Mouse (Mus musculus) bone marrow, adult 2 months (tissue): Measurements from ENCODE around the gene Kdm2a. TPM values are rescaled to one million over a fixed set of nuclear protein-coding genes. Genes with fewer than 3 reads are reported as not detected.

Experiments
- H3K27ac ChIP-seq: fragments of 200-500 bp; 2 replicates; pipeline ENCODE4 v1.5.1; 2012; ENCODE audit warnings: low read depth, mild to moderate bottlenecking, control low read depth, inconsistent platforms, low read length; ENCODE audit not compliant: control insufficient read depth, poor library complexity, insufficient read depth
- H3K4me1 ChIP-seq: fragments of 200-500 bp; 2 replicates; pipeline ENCODE4 v1.6.1; 2011; ENCODE audit warnings: low read length; ENCODE audit not compliant: control insufficient read depth, insufficient read depth
- H3K4me3 ChIP-seq: fragments of 200-500 bp; replicated peaks from 2 replicates; pipeline ENCODE3; 2011; ENCODE audit warnings: mild to moderate bottlenecking, low read depth, low read length, control low read depth; ENCODE audit not compliant: control insufficient read depth
- CTCF ChIP-seq: fragments of 200-500 bp; IDR thresholded peaks from 2 replicates; pipeline ENCODE4 v1.5.1; 2011; ENCODE audit warnings: low read length, control low read depth; ENCODE audit not compliant: control insufficient read depth, insufficient read depth
- POLR2A ChIP-seq: fragments of 200-500 bp; IDR thresholded peaks from 2 replicates; pipeline ENCODE4 v1.6.1; 2011; ENCODE audit warnings: low read depth, mild to moderate bottlenecking, control low read depth, low read length, borderline replicate concordance; ENCODE audit not compliant: control insufficient read depth
- WGBS: fragments of 180-500 bp; shearing (Covaris S2); methylation state at CpG from one replicate; pipeline ENCODE4 v1.1.7; 2018; 5-methylcytosine and 5-hydroxymethylcytosine counted together
- polyA plus RNA-seq: library from polyadenylated mRNA; stranded (reverse); fragments of >200 nt; gene quantifications from 2 replicates; pipeline ENCODE4 v1.2.4, GENCODE M21; 2011; ENCODE audit warnings: low replicate concordance; ENCODE audit not compliant: missing spikeins, insufficient read depth, insufficient read length

Gene Kdm2a
- polyA plus RNA-seq, 1 experiment = 38.9 TPM

DNA sequence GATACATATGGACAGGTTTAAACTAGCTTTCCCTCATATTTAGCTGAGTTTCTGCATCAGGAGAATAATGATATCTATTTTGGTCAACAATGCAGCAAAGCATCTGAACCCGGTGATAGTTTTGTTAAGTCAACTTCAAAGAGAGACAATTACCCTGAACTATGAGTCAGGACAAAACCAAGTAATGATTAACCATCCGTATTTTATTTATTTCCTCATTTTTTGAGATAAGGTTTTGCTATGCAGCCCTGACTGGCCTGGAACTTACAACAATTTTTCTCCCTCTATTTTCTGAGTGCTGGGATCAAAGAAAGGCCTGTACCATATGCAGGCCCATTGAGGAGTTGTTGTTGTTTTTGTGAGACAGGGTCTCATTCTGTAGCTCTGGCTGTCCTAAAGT lies 67.5 kb downstream of the Kdm2a start:
- TF ChIP-seq POLR2A (no peak), CTCF (no peak)
- Histone ChIP-seq H3K27ac (no peak overlapping the region), H3K4me1 (peaks cover 2% of the 10 kb centered on the region; the same call in 1 of the 2 replicates), H3K4me3 (no peak overlapping the region)
- 59% methylated on average over 2 of the region's 2 CpGs for WGBS

DNA sequence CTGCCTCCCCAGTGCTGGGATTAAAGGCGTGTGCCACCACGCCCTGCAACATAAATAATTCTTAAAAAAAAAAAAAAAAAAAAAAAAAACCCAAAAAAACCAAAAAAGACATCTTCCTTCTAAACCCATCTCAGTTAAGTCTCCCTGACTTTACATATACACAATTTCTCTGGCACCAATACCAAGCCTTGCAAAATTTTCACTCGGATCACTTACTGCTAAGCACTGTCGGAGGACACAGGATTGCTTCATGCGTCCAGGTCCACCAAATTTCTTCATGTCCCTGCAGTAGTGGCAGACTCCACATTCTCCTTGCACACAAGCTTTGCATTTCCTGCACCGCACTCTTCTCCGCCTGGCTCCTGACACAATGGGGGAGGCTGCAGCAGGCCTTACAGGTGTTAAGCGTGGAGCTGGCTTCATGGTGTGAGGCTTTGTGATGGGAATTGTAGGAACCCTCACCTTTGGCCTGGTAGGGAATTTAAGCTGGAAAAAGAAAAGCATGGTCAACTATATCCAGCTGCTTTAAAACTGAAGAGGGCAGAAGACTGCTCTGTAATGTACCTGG lies 69.3 kb downstream of the Kdm2a start:
- no peak overlapping the region for H3K27ac ChIP-seq
- peaks cover 2% of the 10 kb centered on the region; the same call in 1 of the 2 replicates for H3K4me1 ChIP-seq
- TF ChIP-seq CTCF (no peak), POLR2A (no peak)
- WGBS = 80% methylated on average over 8 of the region's 8 CpGs
- H3K4me3 ChIP-seq = no peak overlapping the region

DNA sequence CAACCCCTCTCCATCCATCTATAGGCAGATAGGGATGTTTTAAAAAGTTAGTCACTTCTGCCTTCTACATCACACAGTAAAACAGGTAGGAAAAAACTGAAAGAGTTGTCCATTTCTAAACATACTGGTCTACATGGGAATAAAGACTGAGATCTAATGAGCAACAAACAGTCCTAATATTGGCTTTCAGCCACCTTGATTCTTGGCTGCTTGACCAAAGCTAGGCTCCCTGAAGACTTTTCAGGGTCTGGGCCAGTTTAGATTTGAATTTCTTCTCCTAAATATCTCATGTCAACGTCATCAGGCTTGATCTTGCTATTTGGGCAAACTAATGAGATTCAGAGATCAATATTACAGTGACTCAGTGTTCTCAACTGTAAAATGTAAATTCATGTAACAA lies 71.2 kb downstream of the Kdm2a start:
- 84% methylated on average over 1 of the region's 1 CpGs for WGBS
- no peak for TF ChIP-seq POLR2A
- no peak for TF ChIP-seq CTCF

DNA sequence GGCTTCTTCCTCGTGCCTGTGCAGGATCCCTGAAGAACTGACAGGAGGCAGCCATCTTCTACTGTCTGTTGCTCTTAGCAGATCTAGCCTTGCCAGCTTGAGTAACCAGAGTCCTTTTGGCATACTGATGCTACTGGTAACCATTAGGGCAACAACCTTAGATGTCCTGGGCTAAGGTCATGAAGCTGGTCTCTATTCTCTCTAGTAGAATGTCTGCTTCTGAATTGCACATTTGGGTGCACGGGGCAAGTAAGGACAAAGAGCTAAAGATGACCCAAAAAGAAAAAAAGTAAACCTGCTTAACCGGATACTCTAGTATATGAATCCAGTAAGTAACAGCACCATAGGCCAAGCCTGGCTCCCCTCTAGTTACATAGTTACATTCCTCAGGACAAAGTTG lies 72.0 kb downstream of the Kdm2a start:
- 79% methylated on average over 3 of the region's 3 CpGs for WGBS
- Histone ChIP-seq H3K4me3 (no peak overlapping the region), H3K4me1 (peaks cover 1% of the 10 kb centered on the region; the same call in 1 of the 2 replicates), H3K27ac (no peak overlapping the region)
- TF ChIP-seq CTCF (no peak), POLR2A (no peak)

More for the DNA sequence above, 71.2 kb downstream of the Kdm2a start:
- Histone ChIP-seq H3K4me3 (no peak overlapping the region), H3K4me1 (peaks cover 1% of the 10 kb centered on the region; the same call in 1 of the 2 replicates), H3K27ac (no peak overlapping the region)

DNA sequence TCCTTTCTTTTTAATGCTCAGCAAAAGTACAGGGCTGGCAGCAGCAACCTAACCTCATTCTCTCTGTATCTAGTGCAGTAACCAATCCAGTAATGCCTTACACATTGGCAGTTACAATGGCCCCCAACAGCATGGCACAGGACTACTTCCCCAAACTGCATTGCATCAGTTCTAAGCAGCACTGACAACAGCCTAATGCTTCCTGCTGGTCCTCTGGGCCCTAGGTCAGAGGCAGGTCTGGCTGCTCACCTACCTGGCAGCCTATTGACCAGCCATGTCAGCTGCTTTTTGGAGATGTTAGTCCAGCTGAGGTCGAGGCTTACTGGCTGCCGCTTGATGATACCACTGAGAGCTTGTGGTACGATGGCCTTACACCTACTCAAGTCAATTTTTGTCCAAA lies 76.0 kb downstream of the Kdm2a start:
- TF ChIP-seq POLR2A = no peak
- TF ChIP-seq CTCF = no peak
- peaks cover 1% of the 10 kb centered on the region; the same call in 1 of the 2 replicates for H3K4me1 ChIP-seq
- 74% methylated on average over 3 of the region's 3 CpGs for WGBS
- no peak overlapping the region for H3K4me3 ChIP-seq
- H3K27ac ChIP-seq = no peak overlapping the region

DNA sequence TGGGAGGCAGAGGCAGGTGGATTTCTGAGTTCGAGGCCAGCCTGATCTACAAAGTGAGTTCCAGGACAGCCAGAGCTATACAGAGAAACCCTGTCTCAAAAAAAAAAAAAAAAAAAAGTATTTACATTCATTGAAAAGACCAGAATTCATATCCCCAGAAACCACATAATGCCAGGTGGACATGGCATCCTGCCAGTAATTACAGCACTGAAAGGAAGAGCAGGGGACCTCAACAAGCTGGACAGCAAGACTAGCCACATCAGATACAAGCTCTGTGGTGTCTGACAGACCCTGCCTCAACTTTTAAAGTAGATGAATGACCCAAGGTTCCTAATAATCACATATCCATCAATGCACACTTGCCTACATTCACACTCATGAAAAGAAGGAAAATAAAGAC lies 76.5 kb downstream of the Kdm2a start:
- 86% methylated on average over 1 of the region's 1 CpGs for WGBS
- no peak overlapping the region for H3K27ac ChIP-seq
- peaks cover 1% of the 10 kb centered on the region; the same call in 1 of the 2 replicates for H3K4me1 ChIP-seq
- H3K4me3 ChIP-seq = no peak overlapping the region
- TF ChIP-seq POLR2A (no peak), CTCF (no peak)

DNA sequence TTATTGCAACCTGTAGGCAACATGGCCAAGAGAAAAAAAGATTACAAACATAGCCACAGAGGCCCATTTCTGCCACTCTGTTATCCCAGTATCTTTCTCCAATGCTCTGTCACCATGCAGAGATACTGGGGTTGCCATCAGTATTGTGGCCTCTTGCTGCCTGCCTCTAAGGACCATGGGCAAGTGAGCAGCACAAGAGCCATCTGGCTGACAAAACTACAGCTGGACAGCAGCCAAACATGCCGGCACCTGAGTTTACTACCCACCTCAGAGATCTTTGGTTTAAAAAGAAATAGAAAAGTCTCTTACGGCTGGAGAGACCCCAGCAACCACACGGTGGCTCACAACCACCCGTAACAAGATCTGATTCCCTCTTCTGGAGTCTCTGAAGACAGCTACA lies 78.8 kb downstream of the Kdm2a start:
- TF ChIP-seq CTCF = no peak
- no peak for TF ChIP-seq POLR2A
- WGBS = 77% methylated on average over 4 of the region's 4 CpGs
- Histone ChIP-seq H3K4me1 (peaks cover 1% of the 10 kb centered on the region; the same call in 1 of the 2 replicates), H3K27ac (no peak overlapping the region), H3K4me3 (no peak overlapping the region)

DNA sequence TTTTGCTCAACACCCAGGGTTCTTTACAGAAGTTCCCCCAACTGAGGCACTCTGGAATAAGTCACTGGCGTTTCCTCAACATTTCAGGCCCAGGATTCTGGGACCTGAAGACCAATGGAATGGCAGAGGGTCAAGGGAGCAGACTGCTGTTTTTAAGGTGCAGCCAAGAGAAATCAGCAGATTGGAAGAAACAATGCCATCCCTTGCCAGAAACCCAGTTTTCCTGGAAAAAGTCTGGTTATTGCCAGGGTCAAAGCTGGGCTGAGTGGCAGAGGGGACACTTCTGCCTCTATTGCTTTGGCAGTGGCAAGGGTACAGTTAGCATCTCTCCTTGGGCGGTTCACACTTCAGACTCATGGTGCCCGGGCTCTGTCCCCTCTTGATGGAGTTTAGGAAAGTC lies 80.9 kb downstream of the Kdm2a start:
- peaks cover under 1% of the 10 kb centered on the region; the same call in 1 of the 2 replicates for H3K4me1 ChIP-seq
- no peak overlapping the region for H3K27ac ChIP-seq
- WGBS = 86% methylated on average over 3 of the region's 3 CpGs
- H3K4me3 ChIP-seq = no peak overlapping the region
- TF ChIP-seq CTCF = no peak
- no peak for TF ChIP-seq POLR2A
